Mouse (Mus musculus): ENCODE results near the gene Ralgps1. TPM values are rescaled to one million over a fixed set of nuclear protein-coding genes. Genes with fewer than 3 reads are reported as not detected.
A peak's percentile ranks its signal among the peaks of the same experiment; 100 is the strongest.

Gene Ralgps1
- total RNA-seq (2022), result 10 to 100 TPM; 59.8 to 68.0 (median 67.1) TPM

- peak; percentile 93 to 98 for DNase-seq (ENCODE audit: low spot score in 2 of 2)
Observed at GRCm38 (mm10) chr2:33370777-33371647, at the start of gene Ralgps1. TSS of gene Ralgps1 (minus strand) at chr2:33371486.

- DNase-seq (ENCODE audit: low spot score in 2 of 2), result no peak
Observed at GRCm38 (mm10) chr2:33417454-33417853, 46.2 kb upstream of the Ralgps1 start.

DNA sequence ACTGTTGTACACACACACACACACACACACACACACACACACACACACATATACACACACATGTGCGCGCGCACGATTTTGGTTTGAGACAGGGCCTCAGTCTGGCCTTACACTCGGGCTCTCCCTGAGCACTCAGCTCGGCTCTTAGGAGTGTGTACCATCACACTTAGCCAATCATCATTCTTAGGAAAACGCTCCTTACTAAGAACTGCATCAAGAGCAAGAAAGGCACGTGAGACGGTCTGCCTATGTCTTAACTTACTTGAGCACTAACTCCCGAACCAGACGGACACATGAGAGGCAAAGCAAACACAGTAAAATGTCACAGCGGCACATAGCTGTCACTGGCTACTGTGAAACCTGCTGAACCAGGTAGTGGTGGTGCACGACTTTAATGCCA is 42.7 kb upstream of the Ralgps1 start:
- DNase-seq (ENCODE audit: low spot score in 2 of 2), result no peak

GRCm38 (mm10) chr2:33412111-33412510 is 40.8 kb upstream of the Ralgps1 start:
- DNase-seq (ENCODE audit: low spot score in 2 of 2), result no peak

DNA sequence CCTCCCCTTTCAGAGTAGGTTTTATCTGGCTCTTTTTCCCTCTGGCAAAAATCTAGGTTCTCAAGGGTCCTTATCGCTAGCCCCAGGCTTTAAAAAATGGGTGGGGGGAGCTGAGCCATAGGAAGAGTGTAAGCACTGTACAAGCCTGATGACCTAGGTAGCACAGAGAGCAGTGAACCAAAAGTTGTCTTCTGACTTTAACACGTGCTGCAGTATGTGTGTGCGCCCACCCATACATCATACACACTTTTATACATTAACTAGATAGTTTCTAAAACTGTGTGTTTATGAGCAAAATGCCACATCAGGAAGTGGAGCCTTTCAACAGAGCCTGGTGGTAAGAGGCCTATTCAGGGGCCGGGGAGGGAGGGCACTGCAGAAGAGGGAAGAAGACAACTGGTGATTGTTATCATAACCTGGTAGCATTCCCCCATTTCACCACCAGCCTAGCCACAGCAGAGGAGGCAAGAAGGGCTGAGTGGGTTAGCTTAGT is 32.3 kb upstream of the Ralgps1 start:
- no peak for DNase-seq (ENCODE audit: low spot score in 2 of 2)

DNA sequence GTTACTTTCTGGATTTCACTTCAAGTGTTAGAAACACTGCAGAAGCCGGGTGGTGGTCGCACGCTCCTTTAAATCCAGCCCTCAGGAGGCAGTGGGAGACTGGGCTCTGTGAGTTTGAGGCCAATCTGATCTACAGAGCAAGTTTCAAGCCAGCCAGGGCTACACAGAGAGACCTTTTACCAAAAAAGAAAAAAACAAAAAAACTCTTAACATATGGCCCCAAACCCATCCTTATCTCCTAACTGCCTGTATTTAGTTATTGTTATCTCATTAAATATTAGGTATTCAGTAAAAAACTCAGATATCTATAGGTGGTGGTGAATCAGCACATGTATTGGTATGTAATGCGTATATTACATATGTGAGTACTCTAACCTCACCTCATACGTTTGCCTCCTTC is 31.4 kb upstream of the Ralgps1 start:
- DNase-seq (ENCODE audit: low spot score in 2 of 2), result no peak

DNA sequence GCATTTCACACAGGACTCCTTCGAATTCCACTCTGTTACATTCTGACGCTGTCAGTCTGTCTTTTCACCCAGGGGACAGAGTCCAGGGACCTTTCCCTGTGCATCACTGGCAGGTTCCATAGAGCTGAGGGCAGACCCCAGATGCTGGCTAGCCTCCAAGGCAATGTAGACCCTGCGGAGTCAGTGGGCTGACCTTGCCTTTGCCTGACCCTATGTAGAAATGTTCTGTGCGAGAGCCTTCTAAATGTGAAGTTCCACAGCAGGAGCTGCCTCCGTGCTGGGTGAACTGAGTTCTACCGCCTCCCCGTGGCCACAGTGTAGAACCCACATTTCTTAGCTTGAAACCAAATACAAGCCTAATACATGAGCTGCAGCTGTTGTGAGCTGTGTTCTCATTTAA is 30.9 kb upstream of the Ralgps1 start:
- DNase-seq (ENCODE audit: low spot score in 2 of 2), result no peak

- no peak for DNase-seq (ENCODE audit: low spot score in 2 of 2)
Observed at GRCm38 (mm10) chr2:33401217-33401616, 29.9 kb upstream of the Ralgps1 start.

DNA sequence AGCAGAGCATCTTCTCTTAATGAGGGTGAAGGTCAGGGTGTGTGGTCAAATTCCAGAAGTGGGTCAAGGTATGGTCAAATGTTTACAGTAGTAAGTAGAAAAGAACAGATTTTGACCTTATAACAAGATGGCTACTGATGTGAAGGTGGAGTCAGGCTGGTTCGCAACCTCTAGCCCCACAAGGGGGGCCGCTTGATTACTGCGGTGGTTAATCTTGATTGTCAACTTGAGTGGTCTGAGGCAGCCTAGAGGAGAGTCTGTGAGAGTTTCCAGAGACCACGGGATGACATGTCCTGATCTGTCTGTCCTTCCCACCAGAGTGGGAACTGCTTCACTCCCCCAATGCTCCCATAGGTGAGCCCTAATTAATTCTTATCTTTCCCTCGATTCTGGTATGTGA is 29.3 kb upstream of the Ralgps1 start:
- DNase-seq (ENCODE audit: low spot score in 2 of 2), result no peak

DNA sequence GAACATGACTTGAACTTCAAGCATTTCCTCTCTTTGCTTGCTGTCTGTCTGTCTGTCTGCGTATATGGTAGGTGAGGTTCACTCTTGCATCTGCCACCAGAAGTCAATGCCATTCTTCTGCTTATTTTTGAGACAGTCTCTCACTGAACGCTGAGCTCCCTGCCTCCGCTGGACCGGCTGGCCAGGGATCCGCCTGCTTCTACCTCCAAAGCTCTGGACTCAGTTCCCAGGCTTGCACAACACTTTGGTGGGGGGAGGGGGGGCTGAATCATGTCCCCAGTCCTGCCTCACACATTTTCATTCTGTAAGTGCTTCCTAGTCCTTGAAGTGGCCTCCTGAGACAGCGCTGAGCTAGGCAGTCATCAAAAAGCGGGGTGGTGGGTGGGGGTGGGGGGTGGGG is 27.8 kb upstream of the Ralgps1 start:
- DNase-seq (ENCODE audit: low spot score in 2 of 2), result no peak

- DNase-seq (ENCODE audit: low spot score in 2 of 2), result no peak
Observed at GRCm38 (mm10) chr2:33397036-33397435, 25.8 kb upstream of the Ralgps1 start.

- DNase-seq (ENCODE audit: low spot score in 2 of 2), result no peak
Observed at GRCm38 (mm10) chr2:33395053-33395452, 23.8 kb upstream of the Ralgps1 start.

DNA sequence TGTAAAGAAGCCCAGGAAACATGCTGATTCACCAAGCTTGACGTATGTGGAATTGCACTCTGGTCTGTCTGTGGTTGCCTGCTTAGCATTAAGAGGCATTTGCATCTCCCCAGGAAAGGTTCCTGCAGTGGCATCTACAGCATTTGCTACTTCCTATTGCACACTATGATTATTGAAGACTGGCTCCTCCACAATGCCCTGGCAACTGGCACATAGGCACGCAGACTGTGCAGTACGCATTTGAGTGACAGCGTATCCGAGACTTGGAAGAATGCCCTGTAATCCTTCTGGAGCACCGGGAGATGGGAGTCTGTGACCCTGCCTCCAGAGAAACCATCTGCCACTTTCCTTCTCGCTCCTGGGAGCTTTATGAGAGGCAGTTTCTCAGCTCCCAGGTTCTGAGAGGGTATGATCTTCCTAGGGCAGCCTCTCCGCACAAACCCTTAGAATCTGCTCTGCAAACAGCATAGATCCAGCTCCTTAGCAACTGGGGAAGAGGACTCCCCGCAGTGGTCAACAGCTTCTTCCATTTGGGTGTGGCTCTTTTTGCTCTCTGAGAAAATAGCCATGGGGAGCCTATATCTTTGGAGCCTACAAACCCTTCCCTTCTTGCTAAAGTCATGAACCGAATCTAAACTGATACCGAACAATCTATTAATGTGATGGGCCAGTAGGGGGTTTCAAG is 22.8 kb upstream of the Ralgps1 start:
- DNase-seq (ENCODE audit: low spot score in 2 of 2), result no peak

DNA sequence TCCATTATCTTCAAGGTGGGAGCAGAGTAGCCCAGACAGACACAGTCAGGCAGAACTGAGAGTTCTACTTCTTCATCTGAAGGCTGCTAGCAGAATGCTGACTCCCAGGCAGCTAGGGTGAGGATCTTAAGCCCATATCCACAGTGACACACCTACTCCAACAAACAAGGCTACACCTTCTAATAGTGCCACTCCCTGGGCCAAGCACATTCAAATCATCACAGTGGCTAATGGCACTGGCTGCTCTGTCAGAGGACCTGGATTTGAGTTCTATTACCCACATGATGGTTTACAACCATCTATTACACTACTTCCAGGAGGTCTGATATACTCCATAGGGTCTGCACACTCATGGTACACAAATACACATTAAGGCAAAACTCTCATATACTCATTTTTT is 21.7 kb upstream of the Ralgps1 start:
- DNase-seq (ENCODE audit: low spot score in 2 of 2), result no peak

DNA sequence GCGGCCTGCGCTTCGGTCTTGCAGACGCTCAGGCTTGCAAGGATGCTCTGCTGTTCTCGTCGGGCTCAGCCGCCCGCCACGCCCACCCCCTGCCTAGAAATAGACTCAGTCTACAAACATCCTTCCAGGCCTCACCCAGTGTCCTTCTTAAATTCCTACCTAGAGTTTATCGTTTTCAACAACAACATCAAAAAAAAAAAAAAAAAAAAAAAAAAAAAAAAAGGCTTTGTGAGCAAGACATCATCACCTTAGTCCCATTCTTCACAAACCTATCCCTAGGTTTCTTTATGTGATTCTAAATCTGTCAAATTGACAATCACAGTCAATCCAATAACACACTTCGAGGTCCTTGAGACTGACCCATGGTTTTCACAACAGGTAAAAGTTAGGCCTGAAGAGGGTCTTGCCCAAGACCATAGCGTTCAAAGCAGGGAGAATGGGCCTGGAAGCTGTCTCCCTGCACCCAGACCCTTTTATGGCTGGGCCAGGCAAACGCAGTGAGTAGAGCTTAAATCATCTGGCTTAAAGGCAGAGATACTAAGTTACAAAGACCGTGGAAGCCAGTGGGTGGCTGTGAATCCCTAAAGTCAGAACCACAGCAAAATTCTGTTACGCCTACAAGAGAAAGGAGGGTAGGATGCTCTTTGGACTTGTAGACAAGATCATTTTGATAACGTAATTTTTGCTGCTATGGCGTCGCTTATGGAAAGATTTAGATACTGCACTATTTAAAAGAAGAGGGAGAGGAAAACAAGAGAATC is 542 bp upstream of the Ralgps1 start:
- DNase-seq (ENCODE audit: low spot score in 2 of 2), result no peak

DNA sequence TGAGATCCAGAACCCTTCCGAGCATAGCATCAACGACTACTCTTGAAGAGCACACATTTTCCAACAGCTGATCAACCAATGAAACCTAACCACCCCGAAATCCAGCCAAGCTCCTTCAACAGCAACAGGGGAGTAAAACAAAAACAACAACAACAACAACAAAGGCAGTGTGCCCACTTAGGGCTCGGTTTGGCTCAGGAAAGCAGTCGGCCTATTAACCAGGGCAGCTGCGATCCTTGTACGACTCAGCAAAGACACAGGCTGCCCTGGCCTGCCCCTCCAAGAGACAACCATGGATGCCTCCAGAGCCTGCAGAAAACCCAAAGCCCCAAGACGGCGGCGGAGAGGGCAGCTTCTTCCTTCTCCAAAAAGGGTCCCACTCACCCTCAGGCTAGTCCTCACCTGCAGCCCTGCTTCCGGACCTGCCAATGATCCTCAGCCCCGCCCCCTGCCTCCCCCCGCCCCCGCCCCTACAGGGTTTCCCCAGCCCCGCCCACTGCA is 960 bp downstream of the Ralgps1 start:
- no peak for DNase-seq (ENCODE audit: low spot score in 2 of 2)

GRCm38 (mm10) chr2:33369453-33369852 is 1.8 kb downstream of the Ralgps1 start:
- no peak for DNase-seq (ENCODE audit: low spot score in 2 of 2)

- DNase-seq (ENCODE audit: low spot score in 2 of 2), result no peak
Observed at GRCm38 (mm10) chr2:33368486-33368885, 2.8 kb downstream of the Ralgps1 start.

DNA sequence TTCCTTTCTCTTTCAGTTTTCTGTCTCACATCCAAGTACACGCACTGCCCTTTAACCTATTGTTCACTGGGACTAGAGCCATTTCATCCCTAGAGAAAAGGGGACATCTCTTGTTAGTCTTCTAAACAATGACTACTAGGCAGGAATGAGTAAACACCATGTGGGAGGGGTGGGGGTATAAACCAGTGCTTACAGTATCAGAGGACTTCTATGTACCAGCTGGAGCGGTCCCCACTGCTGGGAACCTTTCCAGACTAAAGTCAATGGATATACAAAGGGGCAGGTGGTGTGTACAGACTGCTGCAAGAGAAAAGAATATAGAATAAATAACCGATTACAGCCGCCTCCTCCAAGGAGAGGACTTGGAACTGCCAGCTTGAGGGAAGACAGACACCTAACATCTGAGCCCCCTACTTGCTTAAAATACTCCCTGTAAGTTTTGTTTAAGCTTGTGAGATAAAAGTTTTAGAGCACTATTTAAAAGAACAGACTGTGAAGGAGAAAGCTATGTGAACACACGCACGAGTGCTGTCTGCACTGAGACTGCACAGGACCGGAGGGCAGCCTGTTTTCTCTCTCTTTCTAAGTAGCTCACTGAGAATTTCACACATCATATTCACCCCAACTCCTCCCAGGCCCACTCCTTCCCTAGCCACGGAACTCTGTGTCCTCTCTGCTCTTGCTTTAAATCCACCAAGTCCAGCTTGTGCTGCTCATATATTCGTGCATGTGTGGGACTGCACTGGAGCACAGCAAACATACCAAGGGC is 5.4 kb downstream of the Ralgps1 start:
- DNase-seq (ENCODE audit: low spot score in 2 of 2), result no peak

DNA sequence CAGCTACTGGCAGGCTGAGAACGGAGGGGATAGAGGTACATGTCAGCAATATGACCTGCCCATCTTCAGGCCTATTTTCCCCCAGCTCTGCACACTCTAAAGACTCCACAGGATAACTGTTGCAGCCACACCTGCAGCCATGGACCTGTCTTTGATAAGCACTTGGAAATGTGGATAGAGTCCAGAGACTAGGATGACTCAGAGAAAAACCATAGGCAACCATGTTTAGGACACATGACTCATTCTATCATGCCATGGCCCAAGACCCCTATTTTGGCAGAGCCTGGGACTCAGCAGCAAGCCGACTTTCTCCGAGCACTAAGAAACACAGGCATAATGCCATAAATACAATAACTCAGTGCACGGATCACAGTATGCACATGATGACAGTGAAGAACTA is 6.6 kb downstream of the Ralgps1 start:
- no peak for DNase-seq (ENCODE audit: low spot score in 2 of 2)

DNA sequence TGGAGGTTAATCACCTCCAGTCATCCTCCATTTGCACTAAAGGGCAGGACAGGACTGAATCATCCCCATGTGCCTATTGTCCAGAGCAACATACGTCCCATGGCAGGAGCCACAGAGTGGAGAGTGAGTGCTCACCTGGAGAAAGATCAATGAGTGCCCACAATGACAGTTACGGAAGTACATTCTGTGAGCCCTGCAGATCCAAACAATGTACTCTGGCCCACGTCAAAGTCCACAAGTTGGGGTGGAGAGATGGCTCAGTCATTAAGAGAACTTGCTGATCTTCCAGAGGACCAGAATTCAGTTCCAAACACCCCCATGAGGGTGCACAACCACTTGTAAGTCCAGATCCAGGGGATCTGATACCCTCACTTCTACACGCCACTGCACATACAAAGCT is 7.4 kb downstream of the Ralgps1 start:
- DNase-seq (ENCODE audit: low spot score in 2 of 2), result no peak
